Mouse (Mus musculus): ENCODE measurements around the gene Usp30. TPM values are rescaled to one million over a fixed set of nuclear protein-coding genes. Genes with fewer than 3 reads are reported as not detected.

Usp30 gene
- total RNA-seq, 1 experiment = 15.8 TPM

GRCm38 (mm10) chr5:114132841-114133240, 67.6 kb downstream of the Usp30 start:
- Histone ChIP-seq H3K36me3 (ENCODE audit: control insufficient read depth, insufficient read depth, low read length, poor library complexity, severe bottlenecking) (peaks cover 45% of the 10 kb centered on the region), H3K4me1 (ENCODE audit: control insufficient read depth in 2 of 2, insufficient read depth in 2 of 2, low read length in 2 of 2, poor library complexity in 1 of 2) (peaks cover 4 to 17% of the 10 kb centered on the region in 2 experiments), H3K9me3 (ENCODE audit: control insufficient read depth, insufficient read depth, low read depth, low read length) (no peaks in the 10 kb centered on the region), H3K4me3 (ENCODE audit: insufficient read depth in 1 of 2, low read depth in 1 of 2, low read length in 2 of 2, poor library complexity in 1 of 2, severe bottlenecking in 1 of 2) (no peak overlapping the region), H3K27ac (ENCODE audit: insufficient read depth, low read depth, low read length, poor library complexity, severe bottlenecking) (no peak overlapping the region), H3K9ac (ENCODE audit: insufficient read depth, low read depth, low read length, poor library complexity, severe bottlenecking) (no peak overlapping the region)
- in situ Hi-C loops (cut with MboI; ENCODE audit: low sequenced_read_pairs in 2 of 2, unreplicated experiment in 2 of 2) = no loop called here
- no peak for TF ChIP-seq MAFK (IDR thresholded peaks at IDR 0.05; ENCODE audit: insufficient read depth, low read depth, low read length)
- DNase-seq (ENCODE audit: low read depth, low spot score) = no peak

- Histone ChIP-seq H3K9ac (ENCODE audit: insufficient read depth, low read depth, low read length, poor library complexity, severe bottlenecking) (no peak overlapping the region), H3K36me3 (ENCODE audit: control insufficient read depth, insufficient read depth, low read length, poor library complexity, severe bottlenecking) (peaks cover 56% of the 10 kb centered on the region), H3K27ac (ENCODE audit: insufficient read depth, low read depth, low read length, poor library complexity, severe bottlenecking) (no peak overlapping the region; the same call in 1 of the 2 replicates), H3K4me3 (ENCODE audit: insufficient read depth in 1 of 2, low read depth in 1 of 2, low read length in 2 of 2, poor library complexity in 1 of 2, severe bottlenecking in 1 of 2) (no peak overlapping the region), H3K9me3 (ENCODE audit: control insufficient read depth, insufficient read depth, low read depth, low read length) (no peaks in the 10 kb centered on the region), H3K4me1 (ENCODE audit: control insufficient read depth in 2 of 2, insufficient read depth in 2 of 2, low read length in 2 of 2, poor library complexity in 1 of 2) (peaks cover 2 to 25% of the 10 kb centered on the region in 2 experiments)
- no peak for DNase-seq (ENCODE audit: low read depth, low spot score)
- TF ChIP-seq ZNF384 (IDR thresholded peaks at IDR 0.05; ENCODE audit: low read depth, low read length) (no peak), ZC3H11A (IDR thresholded peaks at IDR 0.05; ENCODE audit: borderline replicate concordance, low read depth, low read length) (no peak), HCFC1 (IDR thresholded peaks at IDR 0.05; ENCODE audit: borderline replicate concordance, insufficient read depth, low read length) (no peak), MAFK (IDR thresholded peaks at IDR 0.05; ENCODE audit: insufficient read depth, low read depth, low read length) (no peak), CHD2 (IDR thresholded peaks at IDR 0.05; ENCODE audit: low read depth, low read length) (no peak)
- in situ Hi-C loops (cut with MboI; ENCODE audit: low sequenced_read_pairs in 2 of 2, unreplicated experiment in 2 of 2) = no loop called here
Observed at GRCm38 (mm10) chr5:114134091-114134534, 68.9 kb downstream of the Usp30 start.

- TF ChIP-seq CHD2 (IDR thresholded peaks at IDR 0.05; ENCODE audit: low read depth, low read length) (no peak), HCFC1 (IDR thresholded peaks at IDR 0.05; ENCODE audit: borderline replicate concordance, insufficient read depth, low read length) (no peak)
- Histone ChIP-seq H3K27ac (ENCODE audit: insufficient read depth, low read depth, low read length, poor library complexity, severe bottlenecking) (no peak overlapping the region), H3K9me3 (ENCODE audit: control insufficient read depth, insufficient read depth, low read depth, low read length) (no peaks in the 10 kb centered on the region), H3K9ac (ENCODE audit: insufficient read depth, low read depth, low read length, poor library complexity, severe bottlenecking) (no peak overlapping the region), H3K4me3 (ENCODE audit: insufficient read depth in 1 of 2, low read depth in 1 of 2, low read length in 2 of 2, poor library complexity in 1 of 2, severe bottlenecking in 1 of 2) (no peak overlapping the region), H3K4me1 (ENCODE audit: control insufficient read depth in 2 of 2, insufficient read depth in 2 of 2, low read length in 2 of 2, poor library complexity in 1 of 2) (peaks cover 2 to 25% of the 10 kb centered on the region in 2 experiments; a peak in 3 of 4 replicates), H3K36me3 (ENCODE audit: control insufficient read depth, insufficient read depth, low read length, poor library complexity, severe bottlenecking) (peaks cover 68% of the 10 kb centered on the region)
- in situ Hi-C loops (cut with MboI; ENCODE audit: low sequenced_read_pairs in 2 of 2, unreplicated experiment in 2 of 2) = no loop called here
- no peak for DNase-seq (ENCODE audit: low read depth, low spot score)
Observed at GRCm38 (mm10) chr5:114135516-114135915, 70.3 kb downstream of the Usp30 start.

GRCm38 (mm10) chr5:114137481-114138276, 72.4 kb downstream of the Usp30 start:
- DNase-seq (ENCODE audit: low read depth, low spot score) = no peak
- H3K9me3 ChIP-seq (ENCODE audit: control insufficient read depth, insufficient read depth, low read depth, low read length) = no peaks in the 10 kb centered on the region
- TF ChIP-seq MAFK (IDR thresholded peaks at IDR 0.05; ENCODE audit: insufficient read depth, low read depth, low read length) (no peak), CHD2 (IDR thresholded peaks at IDR 0.05; ENCODE audit: low read depth, low read length) (no peak), HCFC1 (IDR thresholded peaks at IDR 0.05; ENCODE audit: borderline replicate concordance, insufficient read depth, low read length) (no peak), ZNF384 (IDR thresholded peaks at IDR 0.05; ENCODE audit: low read depth, low read length) (no peak), ZC3H11A (IDR thresholded peaks at IDR 0.05; ENCODE audit: borderline replicate concordance, low read depth, low read length) (no peak)
- H3K4me3 ChIP-seq (ENCODE audit: insufficient read depth in 1 of 2, low read depth in 1 of 2, low read length in 2 of 2, poor library complexity in 1 of 2, severe bottlenecking in 1 of 2) = no peak overlapping the region
- H3K36me3 ChIP-seq (ENCODE audit: control insufficient read depth, insufficient read depth, low read length, poor library complexity, severe bottlenecking) = peaks cover 64% of the 10 kb centered on the region
- in situ Hi-C loops (cut with MboI; ENCODE audit: low sequenced_read_pairs in 2 of 2, unreplicated experiment in 2 of 2) = no loop called here
- no peak overlapping the region for H3K27ac ChIP-seq (ENCODE audit: insufficient read depth, low read depth, low read length, poor library complexity, severe bottlenecking)
- no peak overlapping the region for H3K9ac ChIP-seq (ENCODE audit: insufficient read depth, low read depth, low read length, poor library complexity, severe bottlenecking)
- peaks cover 1 to 23% of the 10 kb centered on the region in 2 experiments; a peak in 2 of 4 replicates for H3K4me1 ChIP-seq (ENCODE audit: control insufficient read depth in 2 of 2, insufficient read depth in 2 of 2, low read length in 2 of 2, poor library complexity in 1 of 2)
